Mouse (Mus musculus): ENCODE data around the gene Gak. TPM values are rescaled to one million over a fixed set of nuclear protein-coding genes. Genes with fewer than 3 reads are reported as not detected.
A peak's percentile ranks its signal among the peaks of the same experiment; 100 is the strongest.

Gak gene
- 45.3 and 50.5 TPM in 2 replicates for polyA plus RNA-seq (2015; fragmentation: Nextera tagmentation; extraction: Ambion mirVana)

DNA sequence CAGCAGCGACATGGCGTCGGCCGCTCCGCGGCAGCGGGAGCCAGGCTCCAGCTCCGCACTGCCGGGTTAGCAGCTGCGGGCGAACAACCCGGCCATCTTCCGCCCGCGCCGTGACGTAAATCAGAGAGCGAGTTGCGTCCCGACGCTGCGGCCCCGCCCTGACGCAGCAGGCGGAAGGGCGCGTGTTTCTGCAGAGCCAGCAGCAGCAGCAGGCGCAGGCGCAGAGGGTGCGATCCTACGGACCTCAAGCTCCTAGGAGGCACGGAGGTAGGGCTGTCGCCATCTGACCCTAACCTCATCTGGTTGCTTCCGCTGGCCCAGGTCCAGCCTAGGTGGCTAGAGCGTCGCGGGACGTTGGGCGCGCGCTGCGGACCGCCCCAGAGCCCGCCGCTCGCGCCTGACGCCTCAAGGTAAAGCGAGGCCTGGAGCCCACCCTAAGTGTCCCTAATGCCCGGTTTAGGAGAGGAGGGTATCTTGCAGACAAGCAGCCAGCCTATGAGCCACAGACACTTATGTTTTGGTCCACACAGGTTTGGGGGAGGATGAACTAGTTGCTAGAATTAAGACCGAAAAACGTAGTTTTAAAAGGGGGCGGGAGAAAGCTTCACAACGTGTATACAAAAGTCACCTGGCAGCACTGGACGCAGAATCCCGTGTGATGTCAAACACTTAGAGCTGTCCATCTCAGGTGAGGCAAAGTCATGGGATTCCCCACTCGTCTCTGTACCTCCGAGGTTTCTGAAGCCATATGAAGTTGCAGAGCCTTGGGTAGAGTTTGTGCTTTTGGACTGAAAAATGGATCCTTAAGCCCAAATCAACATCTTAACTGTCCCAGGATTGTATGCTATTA lies at the start of gene Gak, which contains the start of gene Tmem175:
Gene Gak, minus strand, starts transcription at position 122 of the 850 bp plus-strand sequence.
Gene Tmem175, plus strand, starts transcription at position 137 of the 850 bp plus-strand sequence.
- peak within 1 kb of the TSS; percentile 94 for H3K9ac ChIP-seq
- H3K36me3 ChIP-seq (ENCODE audit: poor library complexity, severe bottlenecking), result no peaks in the 10 kb centered on the region
- peak within 1 kb of the TSS; percentile 84 for H3K4me3 ChIP-seq
- no peaks in the 10 kb centered on the region for H3K27me3 ChIP-seq
- peak within 1 kb of the TSS; percentile 80 for H3K4me2 ChIP-seq
- H3K4me1 ChIP-seq, result peaks cover 25% of the 10 kb centered on the region
- peak within 1 kb of the TSS; percentile 78 for H3K27ac ChIP-seq
- WGBS, result under 1% methylated on average over 58 of the region's 58 CpGs
- peak; percentile 98 for ATAC-seq
- no peaks in the 10 kb centered on the region for H3K9me3 ChIP-seq (replicated peaks)

DNA sequence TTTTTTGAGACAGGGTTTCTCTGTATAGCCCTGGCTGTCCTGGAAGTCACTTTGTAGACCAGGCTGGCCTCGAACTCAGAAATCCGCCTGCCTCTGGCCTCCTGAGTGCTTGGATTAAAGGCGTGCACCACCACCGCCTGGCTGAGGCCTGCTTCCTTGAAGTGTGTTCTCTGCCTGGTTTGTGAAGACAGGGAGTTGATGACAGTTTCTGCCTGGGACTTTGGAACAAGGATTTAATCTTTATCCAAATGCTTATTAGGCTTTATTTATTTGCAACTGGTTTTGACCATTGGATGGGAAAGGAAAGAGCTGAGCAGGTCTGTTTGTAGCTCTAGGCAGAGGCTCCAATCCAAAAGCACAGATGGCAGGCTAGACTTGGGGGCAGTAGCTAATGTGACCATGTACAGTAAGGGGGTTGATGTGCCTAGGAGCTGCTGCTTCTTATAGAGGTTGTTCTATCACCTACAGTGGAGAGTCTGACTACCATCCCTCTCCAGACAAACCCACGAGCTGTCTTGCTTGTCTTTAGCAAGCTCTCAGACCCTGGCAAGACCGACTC lies 48.8 kb upstream of the Gak start:
- 85% methylated on average over 6 of the region's 6 CpGs for WGBS
- no peak for ATAC-seq
- 0 out of 2 replicates have a peak overlapping the region, but pooled peaks have one; percentile 15 for H3K27ac ChIP-seq
- no peak overlapping the region for H3K4me3 ChIP-seq
- H3K27me3 ChIP-seq, result no peaks in the 10 kb centered on the region
- 0 out of 2 replicates have a peak, but pooled peaks cover under 1% of the 10 kb centered on the region for H3K36me3 ChIP-seq (ENCODE audit: poor library complexity, severe bottlenecking)
- no peak overlapping the region for H3K4me2 ChIP-seq
- H3K4me1 ChIP-seq, result peaks cover 15% of the 10 kb centered on the region
- no peaks in the 10 kb centered on the region for H3K9me3 ChIP-seq (replicated peaks)
- H3K9ac ChIP-seq, result no peak overlapping the region

DNA sequence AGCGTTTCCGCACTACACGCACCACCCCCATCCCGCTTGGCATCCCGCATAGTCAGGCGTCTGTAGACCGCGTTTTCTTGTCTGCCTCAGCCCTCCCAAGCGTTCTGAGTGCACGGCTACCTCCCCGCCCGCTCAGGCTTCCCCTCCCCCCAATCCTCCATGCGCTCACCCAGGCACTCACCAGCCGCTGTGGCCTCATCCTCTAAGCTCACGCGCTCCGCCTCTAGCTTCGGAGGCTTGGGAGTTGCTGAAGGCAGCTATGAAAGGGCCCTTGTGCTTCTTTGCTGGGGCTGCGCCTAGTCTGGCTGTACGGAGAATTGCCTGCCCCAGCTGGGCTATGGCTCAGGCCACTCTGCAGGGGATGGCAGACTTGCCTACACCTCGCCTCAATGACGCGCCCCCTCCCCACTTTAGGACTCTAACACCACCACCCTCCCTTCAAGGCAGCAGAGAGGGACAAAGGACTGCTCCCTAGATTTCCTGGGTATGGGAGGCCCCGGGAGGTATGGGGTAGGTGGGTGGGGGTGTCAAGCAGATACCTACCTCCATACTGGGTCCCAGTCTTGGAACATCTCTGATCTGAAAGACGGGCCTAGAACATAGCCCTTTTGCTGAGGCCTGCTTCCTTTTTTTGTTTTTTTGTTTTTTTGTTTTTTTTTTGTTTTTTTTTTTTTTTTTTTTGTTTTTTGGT lies 48.2 kb upstream of the Gak start:
- H3K27ac ChIP-seq, result peak overlapping the region; percentile 91
- WGBS, result 3% methylated on average over 25 of the region's 25 CpGs
- H3K9me3 ChIP-seq (replicated peaks), result no peaks in the 10 kb centered on the region
- H3K27me3 ChIP-seq, result no peaks in the 10 kb centered on the region
- H3K4me1 ChIP-seq, result peaks cover 15% of the 10 kb centered on the region
- H3K36me3 ChIP-seq (ENCODE audit: poor library complexity, severe bottlenecking), result peaks cover 7% of the 10 kb centered on the region
- peak overlapping the region; percentile 60 for H3K4me2 ChIP-seq
- H3K9ac ChIP-seq, result peak overlapping the region; percentile 57
- peak; percentile 94 for ATAC-seq
- peak overlapping the region; percentile 35 for H3K4me3 ChIP-seq

DNA sequence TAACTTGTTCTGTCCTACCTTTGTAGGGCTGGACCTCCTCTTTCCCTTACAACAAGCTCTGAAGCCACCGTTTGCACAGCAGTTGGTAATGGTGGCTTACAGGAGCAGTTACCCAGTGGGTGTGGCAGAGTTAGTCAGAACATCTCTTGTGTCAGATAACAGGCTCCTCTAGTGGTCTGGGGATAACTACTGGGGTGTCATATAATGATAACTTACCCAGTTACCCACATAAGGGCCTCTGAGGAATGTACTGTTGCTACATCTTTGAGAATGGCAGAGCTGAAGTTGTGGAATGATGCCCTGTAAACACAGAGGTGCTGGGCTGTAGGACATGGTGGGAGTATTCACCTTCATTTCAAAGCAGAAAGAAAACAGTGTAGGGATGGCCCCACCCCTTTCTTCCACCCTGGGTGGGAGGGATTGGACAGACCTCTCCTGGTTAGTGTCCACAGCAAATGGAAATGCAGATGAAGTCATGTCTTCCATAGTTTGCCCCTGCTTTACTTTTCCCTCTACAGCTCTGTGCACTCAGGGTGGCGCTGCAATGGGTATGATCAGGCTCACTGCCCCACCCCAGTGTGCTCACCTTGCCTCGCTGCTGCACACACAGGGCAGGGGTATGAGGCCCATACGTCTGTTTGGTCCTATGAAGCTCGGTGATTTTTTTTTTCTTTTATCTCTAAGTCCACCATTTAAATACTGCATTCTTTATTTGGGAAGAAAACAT lies 47.4 kb upstream of the Gak start:
- ATAC-seq, result peak; percentile 62
- Histone ChIP-seq H3K4me2 (peak overlapping the region; percentile 60), H3K9ac (peak overlapping the region; percentile 57), H3K4me3 (peak overlapping the region; percentile 35), H3K4me1 (peaks cover 15% of the 10 kb centered on the region), H3K27ac (peak overlapping the region; percentile 91), H3K9me3 (replicated peaks) (no peaks in the 10 kb centered on the region), H3K27me3 (no peaks in the 10 kb centered on the region), H3K36me3 (ENCODE audit: poor library complexity, severe bottlenecking) (peaks cover 15% of the 10 kb centered on the region)
- WGBS, result 13% methylated on average over 5 of the region's 5 CpGs

DNA sequence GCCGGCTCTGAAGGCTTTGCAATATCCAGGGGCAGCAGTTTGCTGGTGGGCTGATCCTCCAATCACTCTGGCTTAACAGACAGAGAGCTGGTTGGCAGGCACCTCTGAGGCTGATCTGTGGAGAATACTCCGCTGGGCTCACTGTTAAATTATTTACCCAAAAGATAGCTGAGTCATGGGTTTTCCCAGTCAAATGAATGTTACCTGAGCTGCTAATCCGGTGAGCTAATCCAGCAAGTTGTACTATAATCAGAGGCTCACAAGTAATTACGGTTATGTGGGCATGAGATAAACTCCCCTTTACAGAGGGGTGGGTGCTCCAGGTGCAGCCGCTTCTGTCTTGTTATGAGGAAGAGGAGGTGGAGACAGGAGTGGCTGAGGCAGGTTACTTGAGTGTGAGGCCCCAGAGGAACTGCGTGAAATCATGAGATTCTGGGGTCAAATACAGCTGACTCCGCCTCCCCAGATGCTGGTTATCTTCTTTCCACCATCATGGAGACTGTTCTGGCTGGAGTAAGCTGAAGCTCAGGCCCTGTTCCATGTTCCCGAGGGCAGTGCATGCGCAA lies 45.8 kb upstream of the Gak start, which contains the start of gene Slc26a1:
Gene Slc26a1, minus strand, starts transcription at position 319 of the 566 bp plus-strand sequence.
- no peak within 1 kb of the TSS for H3K27ac ChIP-seq
- H3K9ac ChIP-seq, result no peak within 1 kb of the TSS
- no peaks in the 10 kb centered on the region for H3K27me3 ChIP-seq
- no peak within 1 kb of the TSS for H3K4me2 ChIP-seq
- peaks cover 21% of the 10 kb centered on the region for H3K36me3 ChIP-seq (ENCODE audit: poor library complexity, severe bottlenecking)
- H3K4me1 ChIP-seq, result peaks cover 15% of the 10 kb centered on the region
- H3K9me3 ChIP-seq (replicated peaks), result no peaks in the 10 kb centered on the region
- H3K4me3 ChIP-seq, result no peak within 1 kb of the TSS
- 78% methylated on average over 9 of the region's 9 CpGs for WGBS
- ATAC-seq, result no peak

DNA sequence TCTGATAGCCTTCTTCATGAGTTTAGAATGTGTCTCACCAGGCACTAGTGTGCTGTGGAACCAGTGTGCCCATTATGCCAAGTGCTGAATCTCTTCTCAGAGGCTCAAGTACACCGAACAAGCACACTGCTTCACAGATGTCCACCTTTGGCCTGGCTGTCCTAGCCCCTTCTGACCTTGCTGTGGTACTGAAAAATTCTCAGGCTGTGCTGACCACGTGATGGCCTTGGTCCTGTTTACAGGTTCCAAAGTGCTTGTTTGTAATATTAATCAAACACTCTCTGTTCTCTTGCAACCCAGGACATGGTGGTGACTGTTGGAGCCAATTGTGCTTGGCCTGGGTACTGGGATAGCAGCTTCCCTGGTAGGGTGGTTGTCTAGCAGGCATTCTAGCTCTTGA lies 45.1 kb upstream of the Gak start:
- Histone ChIP-seq H3K27ac (no peak overlapping the region), H3K4me2 (no peak overlapping the region), H3K9ac (no peak overlapping the region), H3K36me3 (ENCODE audit: poor library complexity, severe bottlenecking) (peaks cover 21% of the 10 kb centered on the region), H3K4me3 (no peak overlapping the region), H3K9me3 (replicated peaks) (no peaks in the 10 kb centered on the region), H3K27me3 (no peaks in the 10 kb centered on the region), H3K4me1 (peaks cover 22% of the 10 kb centered on the region)
- no peak for ATAC-seq
- WGBS, result 90% methylated on average over 2 of the region's 2 CpGs

DNA sequence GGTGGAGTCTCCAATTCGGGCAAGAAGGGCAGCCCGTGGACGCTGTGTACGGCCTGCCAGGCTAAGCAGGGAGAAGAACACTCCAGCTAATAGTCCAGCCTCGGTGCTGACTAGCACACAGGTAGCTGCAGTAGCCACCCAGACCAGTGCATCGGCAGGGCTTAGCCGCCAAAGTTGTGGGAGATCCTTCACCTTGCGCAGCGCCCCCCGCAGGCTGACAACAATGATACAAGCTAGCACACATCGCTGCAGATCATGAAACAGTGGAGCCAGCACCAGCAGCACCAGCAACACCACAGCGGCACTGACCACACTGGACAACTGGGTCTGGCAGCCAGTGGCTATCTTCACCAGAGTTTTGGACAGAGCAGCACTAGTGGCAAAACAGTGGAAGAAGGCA lies 42.2 kb upstream of the Gak start:
- Histone ChIP-seq H3K27ac (no peak overlapping the region), H3K4me2 (no peak overlapping the region), H3K9ac (no peak overlapping the region), H3K36me3 (ENCODE audit: poor library complexity, severe bottlenecking) (peaks cover 21% of the 10 kb centered on the region), H3K9me3 (replicated peaks) (no peaks in the 10 kb centered on the region), H3K4me3 (no peak overlapping the region), H3K27me3 (no peaks in the 10 kb centered on the region), H3K4me1 (peaks cover 20% of the 10 kb centered on the region)
- WGBS, result 94% methylated on average over 12 of the region's 12 CpGs
- ATAC-seq, result no peak

DNA sequence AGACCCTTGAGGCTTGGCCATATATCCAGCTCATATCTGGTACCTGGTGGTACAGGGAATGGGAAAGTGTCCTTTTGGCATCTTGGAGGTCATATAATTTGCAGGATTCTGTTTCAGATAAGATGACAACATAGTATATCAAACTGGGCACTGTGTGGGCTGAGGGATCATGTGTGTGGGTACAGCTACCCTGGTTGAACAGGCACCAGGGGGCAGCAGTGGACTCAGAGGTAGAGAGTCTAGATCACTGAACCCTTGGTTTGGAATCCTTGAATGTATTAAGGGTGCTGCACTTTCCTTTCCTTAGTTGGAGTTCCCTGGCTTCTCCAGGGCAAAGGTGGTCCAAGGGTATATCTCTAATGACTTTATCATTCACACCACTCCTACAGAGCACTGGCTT lies 41.2 kb upstream of the Gak start:
- Histone ChIP-seq H3K9me3 (replicated peaks) (no peaks in the 10 kb centered on the region), H3K4me2 (no peak overlapping the region), H3K4me1 (peaks cover 17% of the 10 kb centered on the region), H3K36me3 (ENCODE audit: poor library complexity, severe bottlenecking) (peaks cover 21% of the 10 kb centered on the region), H3K9ac (no peak overlapping the region), H3K27me3 (no peaks in the 10 kb centered on the region), H3K27ac (no peak overlapping the region), H3K4me3 (no peak overlapping the region)
- ATAC-seq, result no peak

DNA sequence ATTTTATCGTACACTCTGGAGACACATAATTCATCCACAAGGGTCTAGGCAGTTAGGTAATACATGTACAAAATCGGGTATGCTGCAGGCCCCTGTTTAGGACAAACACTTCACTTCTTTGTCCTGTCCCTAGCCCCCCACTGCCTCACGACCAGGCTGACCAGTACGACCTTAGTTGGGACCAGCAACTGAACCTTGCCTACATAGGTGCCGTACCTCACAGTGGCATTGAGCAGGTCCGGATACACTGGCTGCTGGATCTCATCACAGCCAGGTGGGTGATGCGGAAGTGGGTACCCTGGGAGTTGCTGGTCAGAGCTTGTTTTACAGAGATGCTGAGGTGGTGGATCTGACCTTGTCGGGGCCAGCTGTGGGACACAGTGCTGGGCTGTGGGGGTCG lies 40.4 kb upstream of the Gak start:
- peaks cover 3% of the 10 kb centered on the region; the same call in 1 of the 2 replicates for H3K27me3 ChIP-seq
- H3K9ac ChIP-seq, result peak overlapping the region; percentile 69; the same call in 1 of the 2 replicates
- H3K36me3 ChIP-seq (ENCODE audit: poor library complexity, severe bottlenecking), result peaks cover 21% of the 10 kb centered on the region
- H3K9me3 ChIP-seq (replicated peaks), result no peaks in the 10 kb centered on the region
- peaks cover 17% of the 10 kb centered on the region for H3K4me1 ChIP-seq
- peak; percentile 5; the same call in 1 of the 2 replicates for ATAC-seq
- H3K27ac ChIP-seq, result no peak overlapping the region
- WGBS, result 78% methylated on average over 9 of the region's 9 CpGs
- peak overlapping the region; percentile 61 for H3K4me2 ChIP-seq
- H3K4me3 ChIP-seq, result peak overlapping the region; percentile 53

DNA sequence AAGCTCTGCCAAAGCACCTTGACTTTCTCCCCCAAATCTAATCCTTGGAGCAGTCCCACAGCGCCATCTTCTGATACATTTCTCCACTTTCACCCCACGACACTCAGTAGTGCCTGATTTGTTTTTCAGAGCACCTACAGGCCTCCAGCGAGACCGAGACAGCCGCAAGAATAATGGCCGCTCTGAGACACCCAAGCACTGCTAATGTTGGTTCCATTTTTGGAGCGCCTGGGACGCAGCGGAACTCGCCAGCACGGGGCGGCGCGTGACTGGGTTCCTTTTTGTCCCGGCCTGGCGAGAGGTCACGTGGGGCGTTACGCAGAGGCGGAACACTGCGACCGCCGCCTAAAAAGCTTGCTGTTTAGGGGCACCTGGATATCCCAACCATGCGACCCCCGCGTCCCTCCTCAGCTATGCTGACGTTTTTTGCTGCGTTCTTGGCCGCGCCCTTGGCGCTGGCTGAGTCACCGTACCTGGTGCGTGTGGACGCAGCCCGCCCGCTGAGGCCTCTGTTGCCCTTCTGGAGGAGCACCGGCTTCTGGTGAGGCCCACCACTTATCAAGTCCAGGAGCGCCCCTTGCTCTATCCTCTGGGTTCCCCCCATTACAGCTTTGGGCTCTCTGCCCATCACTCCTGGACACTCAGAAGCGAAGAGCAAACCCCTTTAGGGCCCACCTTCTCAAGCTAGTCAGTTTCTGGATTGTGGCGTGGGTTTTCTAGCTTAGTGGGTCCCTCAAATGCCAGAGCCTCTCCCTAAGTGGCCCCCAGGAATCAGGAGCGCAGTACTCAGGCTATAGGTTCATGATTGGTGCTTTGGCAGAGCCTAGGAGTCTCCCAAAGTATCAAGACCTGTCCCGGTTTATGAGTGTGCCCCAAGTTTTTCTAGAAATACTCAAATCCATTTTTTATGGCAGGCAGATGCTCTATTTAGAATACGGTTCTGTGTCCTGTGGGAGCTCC lies 39.7 kb upstream of the Gak start, which contains the start of gene Dgkq:
Gene Dgkq, minus strand, starts transcription at position 696 of the 960 bp plus-strand sequence.
- H3K4me1 ChIP-seq, result peaks cover 17% of the 10 kb centered on the region
- H3K9me3 ChIP-seq (replicated peaks), result no peaks in the 10 kb centered on the region
- H3K36me3 ChIP-seq (ENCODE audit: poor library complexity, severe bottlenecking), result peaks cover 21% of the 10 kb centered on the region
- H3K27ac ChIP-seq, result peak within 1 kb of the TSS; percentile 80
- H3K9ac ChIP-seq, result peak within 1 kb of the TSS; percentile 69
- peak within 1 kb of the TSS; percentile 53 for H3K4me3 ChIP-seq
- WGBS, result 6% methylated on average over 43 of the region's 43 CpGs
- peaks cover 9% of the 10 kb centered on the region; the same call in 1 of the 2 replicates for H3K27me3 ChIP-seq
- peak; percentile 88 for ATAC-seq
- H3K4me2 ChIP-seq, result peak within 1 kb of the TSS; percentile 61

Data from forebrain, embryonic 13.5 days (tissue).